Mouse (Mus musculus) adrenal gland, postnatal 4 days (tissue): ENCODE results near the gene Ugt1a9. TPM values are rescaled to one million over a fixed set of nuclear protein-coding genes. Genes with fewer than 3 reads are reported as not detected.
"Not testable (repeated sequence)": the region's sequence is repeated elsewhere in the genome, so short reads cannot be mapped to it uniquely, and the experiment has no call there.

Experiments used
- DNase-seq, 2 experiments: peaks; one replicate each; pipeline ENCODE4 v3.0.0; 2021 to 2022; ENCODE audit warnings: low spot score in 2 of 2, mixed read lengths in 2 of 2
- total RNA-seq, 2 experiments: library from RNA; stranded (reverse); gene quantifications; 2 replicates each; pipeline ENCODE4 v1.2.3; 2021

The Ugt1a9 gene
- total RNA-seq, 2 experiments from 2014 or later = 0.22 to 2.3 TPM

GRCm38 (mm10) chr1:88218051-88218450 lies 147.5 kb downstream of the Ugt1a9 start:
- no peak for DNase-seq

- no peak for DNase-seq
These were observed 148.0 kb downstream of the Ugt1a9 start for GRCm38 (mm10) chr1:88218591-88218990.

- DNase-seq = no peak
These were observed 148.5 kb downstream of the Ugt1a9 start for GRCm38 (mm10) chr1:88219054-88219453.

GRCm38 (mm10) chr1:88220336-88220735 lies 149.7 kb downstream of the Ugt1a9 start:
- DNase-seq = no peak

GRCm38 (mm10) chr1:88222216-88222615 lies 151.6 kb downstream of the Ugt1a9 start:
- no peak for DNase-seq

- DNase-seq = not testable (repeated sequence)
These were observed 152.5 kb downstream of the Ugt1a9 start for GRCm38 (mm10) chr1:88223011-88223515.

- DNase-seq = no peak
These were observed 153.0 kb downstream of the Ugt1a9 start for GRCm38 (mm10) chr1:88223591-88223990.

GRCm38 (mm10) chr1:88224029-88224776 lies 153.6 kb downstream of the Ugt1a9 start:
- no peak for DNase-seq

- DNase-seq = not testable (repeated sequence)
These were observed 154.7 kb downstream of the Ugt1a9 start for GRCm38 (mm10) chr1:88225301-88225700.

- no peak for DNase-seq
These were observed 155.1 kb downstream of the Ugt1a9 start for GRCm38 (mm10) chr1:88225741-88226140.

GRCm38 (mm10) chr1:88226670-88227379 lies 156.2 kb downstream of the Ugt1a9 start, which contains the start of gene Mroh2a:
Gene Mroh2a, plus strand, starts transcription at chr1:88226986.
- peak in 1 of 2 experiments; percentile 5 for DNase-seq

GRCm38 (mm10) chr1:88227482-88227881 lies 156.9 kb downstream of the Ugt1a9 start:
- no peak for DNase-seq

- DNase-seq = peak in 1 of 2 experiments; percentile 8
These were observed 157.5 kb downstream of the Ugt1a9 start for GRCm38 (mm10) chr1:88228121-88228520.

- DNase-seq = peak in 1 of 2 experiments; percentile 3
These were observed 159.0 kb downstream of the Ugt1a9 start for GRCm38 (mm10) chr1:88229566-88229965.

- peak in 1 of 2 experiments; percentile 18 for DNase-seq
These were observed 159.4 kb downstream of the Ugt1a9 start for GRCm38 (mm10) chr1:88229986-88230385.

- DNase-seq = peak in 1 of 2 experiments; percentile 8
These were observed 159.8 kb downstream of the Ugt1a9 start for GRCm38 (mm10) chr1:88230421-88230820.

- DNase-seq = no peak
These were observed 160.6 kb downstream of the Ugt1a9 start for GRCm38 (mm10) chr1:88230981-88231802.

- DNase-seq = peak in 1 of 2 experiments; percentile 22
These were observed 161.4 kb downstream of the Ugt1a9 start for GRCm38 (mm10) chr1:88231803-88232499.

- no peak for DNase-seq
These were observed 162.2 kb downstream of the Ugt1a9 start for GRCm38 (mm10) chr1:88232664-88233380.
